Mouse (Mus musculus) hindbrain, embryonic 14.5 days (tissue): ENCODE measurements around the gene Tmem120a. TPM values are rescaled to one million over a fixed set of nuclear protein-coding genes. Genes with fewer than 3 reads are reported as not detected.
A peak's percentile ranks its signal among the peaks of the same experiment; 100 is the strongest.

Source experiments
- ATAC-seq: fragments of 200-750 bp; cut with Nextera tagmentation; 2 replicates; pipeline ENCODE4 v1.8.0; 2017; ENCODE audit warnings: moderate number of reproducible peaks, mild to moderate bottlenecking, moderate TSS enrichment, moderate library complexity; ENCODE audit not compliant: low FRiP score
- DNase-seq: peaks from one replicate; pipeline ENCODE4 v3.0.0-alpha.2; 2015; ENCODE audit warnings: low spot score
- H3K27ac ChIP-seq: fragments of 300-500 bp; sonication (generic); 2 replicates; pipeline ENCODE4 v1.5.1; 2014; ENCODE audit warnings: mild to moderate bottlenecking, moderate library complexity
- H3K27me3 ChIP-seq: fragments of 300-500 bp; sonication (generic); 2 replicates; pipeline ENCODE4 v1.6.1; 2014; ENCODE audit warnings: mild to moderate bottlenecking, low read length, mixed read lengths; ENCODE audit not compliant: control insufficient read depth, insufficient read depth
- H3K36me3 ChIP-seq: fragments of 300-500 bp; sonication (generic); replicated peaks from 2 replicates; pipeline ENCODE4 v1.6.1; 2014; ENCODE audit not compliant: control insufficient read depth, insufficient read depth
- H3K4me1 ChIP-seq: fragments of 300-500 bp; sonication (generic); replicated peaks from 2 replicates; pipeline ENCODE4 v1.6.1; 2014; ENCODE audit warnings: antibody characterized with exemption, low read length, mixed read lengths; ENCODE audit not compliant: control insufficient read depth, insufficient read depth
- H3K4me2 ChIP-seq: fragments of 300-500 bp; sonication (generic); replicated peaks from 2 replicates; pipeline ENCODE4 v1.6.1; 2014; ENCODE audit warnings: mild to moderate bottlenecking, moderate library complexity
- H3K4me3 ChIP-seq: fragments of 300-500 bp; sonication (generic); replicated peaks from 2 replicates; pipeline ENCODE4 v1.5.1; 2014; ENCODE audit warnings: mild to moderate bottlenecking, low read length
- H3K9ac ChIP-seq: fragments of 300-500 bp; sonication (generic); 2 replicates; pipeline ENCODE4 v1.6.1; 2014
- H3K9me3 ChIP-seq: fragments of 300-500 bp; sonication (generic); 2 replicates; pipeline ENCODE4 v1.6.1; 2016; ENCODE audit warnings: low read length; ENCODE audit not compliant: control insufficient read depth
- WGBS: fragments of 180-500 bp; shearing (Covaris S2); extraction: QIAGEN DNeasy Blood & Tissue Kit; methylation state at CpG from one replicate; pipeline ENCODE4 v1.1.7; 2014; 5-methylcytosine and 5-hydroxymethylcytosine counted together
- polyA plus RNA-seq: library from polyadenylated mRNA; unstranded; fragments of >200 nt; fragmentation: Nextera tagmentation; extraction: Ambion mirVana; gene quantifications from 2 replicates; pipeline ENCODE4 v1.2.1, GENCODE M21; 2014

Tmem120a gene
- polyA plus RNA-seq, 1 experiment from 2014 or later: 89.0 TPM

GRCm38 (mm10) chr5:135726641-135727346 is 17.5 kb downstream of the Tmem120a start:
- Histone ChIP-seq H3K4me2 (peak overlapping the region; percentile 46), H3K36me3 (peaks cover 38% of the 10 kb centered on the region), H3K9me3 (no peaks in the 10 kb centered on the region), H3K4me3 (no peak overlapping the region), H3K4me1 (peaks cover 30% of the 10 kb centered on the region), H3K27ac (no peak overlapping the region), H3K27me3 (no peaks in the 10 kb centered on the region), H3K9ac (peak overlapping the region; percentile 47)
- 60% methylated on average over 2 of the region's 2 CpGs for WGBS
- no peak for DNase-seq
- ATAC-seq: no peak

- WGBS: 15% methylated on average over 6 of the region's 6 CpGs
- H3K4me1 ChIP-seq: peaks cover 30% of the 10 kb centered on the region
Observed at GRCm38 (mm10) chr5:135725991-135726390, 18.3 kb downstream of the Tmem120a start.

DNA sequence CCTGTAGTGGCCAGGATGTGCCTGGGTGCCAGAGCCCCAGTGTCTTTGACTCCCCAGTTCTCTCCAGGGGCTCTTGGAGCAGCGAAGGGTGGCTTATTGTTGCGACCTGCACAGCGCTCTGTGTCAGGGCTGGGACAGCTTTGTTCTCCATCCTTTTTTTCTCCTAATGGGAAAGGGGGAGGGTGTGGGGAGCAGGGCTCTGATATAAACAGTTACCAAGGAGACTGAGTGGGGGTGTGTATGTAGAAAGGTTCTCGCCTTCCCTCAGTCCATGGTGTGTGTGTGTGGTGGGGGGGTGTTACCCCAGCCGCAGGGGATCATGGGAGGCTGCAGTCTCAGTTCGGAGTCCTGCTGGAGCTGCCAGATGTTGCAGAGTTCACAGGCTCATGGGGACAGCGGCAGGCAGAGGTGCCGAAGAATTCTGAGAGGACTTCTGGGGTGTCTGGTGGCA is 18.8 kb downstream of the Tmem120a start:
- 3% methylated on average over 8 of the region's 8 CpGs for WGBS
- H3K27ac ChIP-seq: peak overlapping the region; percentile 89
- peaks cover 31% of the 10 kb centered on the region for H3K36me3 ChIP-seq
- H3K4me3 ChIP-seq: peak overlapping the region; percentile 18; the same call in 1 of the 2 replicates
- H3K9me3 ChIP-seq: no peaks in the 10 kb centered on the region
- no peaks in the 10 kb centered on the region for H3K27me3 ChIP-seq
- ATAC-seq (peak; percentile 88), DNase-seq (peak; percentile 69)
- H3K4me2 ChIP-seq: peak overlapping the region; percentile 46
- peak overlapping the region; percentile 47 for H3K9ac ChIP-seq
- peaks cover 30% of the 10 kb centered on the region for H3K4me1 ChIP-seq

More at GRCm38 (mm10) chr5:135725991-135726390, 18.3 kb downstream of the Tmem120a start:
- peak overlapping the region; percentile 47 for H3K9ac ChIP-seq
- H3K9me3 ChIP-seq: no peaks in the 10 kb centered on the region
- H3K27me3 ChIP-seq: no peaks in the 10 kb centered on the region
- peak overlapping the region; percentile 18; the same call in 1 of the 2 replicates for H3K4me3 ChIP-seq
- peak overlapping the region; percentile 46 for H3K4me2 ChIP-seq
- peaks cover 32% of the 10 kb centered on the region for H3K36me3 ChIP-seq
- DNase-seq (no peak), ATAC-seq (no peak)
- H3K27ac ChIP-seq: peak overlapping the region; percentile 89

DNA sequence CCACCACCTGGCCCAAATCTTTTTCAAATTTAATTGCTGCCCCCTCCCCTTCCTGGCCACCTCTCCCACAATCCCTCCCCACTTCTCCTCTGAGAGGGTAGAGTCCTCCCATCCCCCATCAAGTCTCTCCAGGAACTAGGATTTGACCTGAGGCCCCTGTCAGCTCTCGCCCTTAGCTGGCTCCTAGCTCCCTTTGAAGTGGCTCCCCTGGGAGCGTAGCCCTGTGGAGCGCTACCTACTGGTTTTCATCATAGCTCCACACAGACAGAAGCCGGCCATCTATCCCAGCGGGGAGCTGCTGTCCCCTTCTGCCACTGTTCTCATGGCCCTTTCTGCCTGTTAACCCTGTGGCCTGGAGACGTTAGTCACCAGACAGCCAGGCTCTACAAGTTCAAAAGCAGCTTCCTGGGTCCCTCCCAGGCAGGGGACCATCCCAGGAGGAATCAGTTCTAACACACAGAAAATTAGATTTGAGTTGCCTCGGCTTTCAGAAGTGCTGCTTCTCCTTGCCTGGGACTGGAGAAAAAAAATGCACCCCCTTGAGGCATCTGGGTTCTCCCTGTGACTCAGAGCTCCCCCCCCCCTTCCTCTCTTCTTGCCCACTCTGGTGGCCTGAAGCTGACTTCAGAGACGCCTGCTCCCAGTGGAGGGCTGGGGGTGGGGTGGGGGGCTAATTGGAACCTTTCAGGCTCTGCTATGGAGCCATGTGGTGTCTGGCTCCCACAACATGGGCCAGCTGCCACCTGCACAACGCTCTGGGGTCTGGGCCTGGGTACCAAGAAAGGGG is 19.5 kb downstream of the Tmem120a start:
- peak; percentile 75 for ATAC-seq
- no peak overlapping the region for H3K4me3 ChIP-seq
- H3K27ac ChIP-seq: peak overlapping the region; percentile 89

DNA sequence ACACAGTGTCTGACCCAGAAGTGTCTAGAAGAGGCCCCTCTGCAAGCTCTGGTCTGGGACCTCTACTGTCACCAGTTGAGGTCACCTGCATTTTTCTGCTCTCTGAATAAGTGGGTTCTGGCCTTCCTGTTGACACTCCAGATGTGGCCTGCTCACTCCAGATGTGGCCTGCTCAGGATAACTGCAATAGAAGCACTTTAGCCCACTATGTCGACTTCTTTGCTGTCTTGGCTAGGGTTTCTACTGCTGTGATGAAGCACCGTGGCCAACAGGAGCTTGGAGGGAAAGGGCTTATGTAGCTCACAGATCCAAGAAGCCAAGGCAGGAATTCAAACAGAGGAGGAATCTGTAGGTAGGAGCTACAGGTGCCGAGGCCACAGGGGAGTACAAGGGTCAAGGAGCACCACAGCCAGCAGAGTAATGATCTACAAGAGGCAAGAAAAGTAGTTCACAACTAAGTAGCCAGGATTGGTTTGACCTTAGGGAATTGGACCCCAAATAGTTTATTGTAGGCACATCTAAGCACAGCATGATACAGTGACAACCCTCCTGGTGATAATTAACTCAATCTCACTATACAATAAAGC is 21.0 kb downstream of the Tmem120a start:
- Histone ChIP-seq H3K9me3 (no peaks in the 10 kb centered on the region), H3K36me3 (peaks cover 22% of the 10 kb centered on the region), H3K9ac (no peak overlapping the region), H3K4me1 (peaks cover 30% of the 10 kb centered on the region), H3K4me3 (no peak overlapping the region), H3K27me3 (no peaks in the 10 kb centered on the region), H3K4me2 (no peak overlapping the region), H3K27ac (no peak overlapping the region)
- WGBS: 76% methylated on average over 3 of the region's 3 CpGs
- ATAC-seq (no peak), DNase-seq (no peak)

More for the DNA sequence above, 19.5 kb downstream of the Tmem120a start:
- Histone ChIP-seq H3K4me1 (peaks cover 30% of the 10 kb centered on the region), H3K4me2 (peak overlapping the region; percentile 46), H3K36me3 (peaks cover 24% of the 10 kb centered on the region), H3K9ac (peak overlapping the region; percentile 47), H3K27me3 (no peaks in the 10 kb centered on the region), H3K9me3 (no peaks in the 10 kb centered on the region)
- DNase-seq: peak; percentile 37
- 5% methylated on average over 9 of the region's 9 CpGs for WGBS

GRCm38 (mm10) chr5:135722121-135722520 is 22.1 kb downstream of the Tmem120a start:
- H3K9me3 ChIP-seq: no peaks in the 10 kb centered on the region
- peaks cover 30% of the 10 kb centered on the region for H3K36me3 ChIP-seq
- H3K4me3 ChIP-seq: no peak overlapping the region
- DNase-seq: no peak
- ATAC-seq: no peak
- no peak overlapping the region for H3K4me2 ChIP-seq
- peaks cover 30% of the 10 kb centered on the region for H3K4me1 ChIP-seq
- no peak overlapping the region for H3K27ac ChIP-seq
- WGBS: 76% methylated on average over 11 of the region's 11 CpGs
- no peaks in the 10 kb centered on the region for H3K27me3 ChIP-seq
- no peak overlapping the region for H3K9ac ChIP-seq

- Histone ChIP-seq H3K27ac (no peak overlapping the region), H3K9me3 (no peaks in the 10 kb centered on the region), H3K36me3 (peaks cover 39% of the 10 kb centered on the region), H3K4me2 (no peak overlapping the region), H3K9ac (no peak overlapping the region), H3K27me3 (no peaks in the 10 kb centered on the region), H3K4me1 (peaks cover 19% of the 10 kb centered on the region), H3K4me3 (no peak overlapping the region)
- DNase-seq (no peak), ATAC-seq (no peak)
- 94% methylated on average over 8 of the region's 8 CpGs for WGBS
Observed at GRCm38 (mm10) chr5:135721076-135721475, 23.2 kb downstream of the Tmem120a start.

DNA sequence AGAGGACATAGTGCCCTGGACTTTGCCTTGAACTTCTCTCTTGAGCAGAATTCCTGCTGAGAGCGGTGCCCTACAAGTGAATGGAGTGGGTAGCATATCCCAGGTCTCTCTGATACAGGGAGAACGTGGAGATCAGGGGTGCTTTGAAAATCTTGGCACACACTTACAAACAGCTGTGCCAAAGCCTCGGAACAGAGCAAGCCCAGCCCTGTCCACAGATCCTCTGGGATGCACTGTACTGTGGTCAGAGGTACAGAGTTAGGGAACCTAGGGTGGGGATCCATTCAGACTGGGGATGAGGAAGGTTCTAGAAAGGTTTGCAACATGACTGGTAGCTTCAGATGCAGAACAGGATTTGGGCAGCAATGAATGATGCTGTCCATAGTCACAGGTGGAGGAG is 24.1 kb downstream of the Tmem120a start:
- DNase-seq: no peak
- Histone ChIP-seq H3K36me3 (peaks cover 44% of the 10 kb centered on the region), H3K9ac (no peak overlapping the region), H3K9me3 (no peaks in the 10 kb centered on the region), H3K27ac (no peak overlapping the region), H3K4me1 (peaks cover 10% of the 10 kb centered on the region), H3K4me3 (no peak overlapping the region), H3K27me3 (no peaks in the 10 kb centered on the region), H3K4me2 (no peak overlapping the region)
- WGBS: 79% methylated on average over 3 of the region's 3 CpGs
- ATAC-seq: no peak

DNA sequence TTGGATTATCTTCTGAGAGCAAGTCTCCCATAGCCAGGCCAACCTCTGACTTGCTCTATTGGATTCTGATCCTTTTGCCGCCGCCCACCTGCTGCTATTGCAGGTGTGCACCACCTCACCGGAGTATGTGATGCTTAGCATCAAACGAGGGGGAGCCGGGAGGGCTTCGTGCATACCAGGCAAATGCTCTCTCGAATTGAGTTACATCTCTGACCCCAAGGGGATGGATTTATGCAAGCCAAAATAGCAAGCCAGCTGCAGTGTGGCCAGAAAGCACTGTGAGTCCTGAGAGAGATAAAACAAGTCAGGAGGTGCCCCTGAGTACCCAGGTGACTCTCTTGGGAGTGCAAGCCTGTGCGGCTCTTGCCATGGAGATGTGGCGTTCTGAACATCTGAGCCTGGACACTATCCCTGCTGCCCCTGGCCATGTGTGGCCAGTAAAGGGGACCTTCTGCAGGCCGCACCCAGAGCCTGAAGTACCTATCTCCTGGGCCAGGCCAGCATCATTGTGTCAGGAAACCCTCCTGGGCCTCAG is 24.6 kb downstream of the Tmem120a start:
- Histone ChIP-seq H3K4me3 (no peak overlapping the region), H3K4me1 (peaks cover 5% of the 10 kb centered on the region), H3K9me3 (no peaks in the 10 kb centered on the region), H3K9ac (no peak overlapping the region), H3K27ac (no peak overlapping the region), H3K36me3 (peaks cover 44% of the 10 kb centered on the region), H3K4me2 (no peak overlapping the region), H3K27me3 (no peaks in the 10 kb centered on the region)
- WGBS: 90% methylated on average over 10 of the region's 10 CpGs
- DNase-seq (no peak), ATAC-seq (no peak)
